Mouse (Mus musculus): ENCODE measurements at regions not wholly inside any gene's neighbourhood (a gene's known extent, or its start where the extent isn't known, plus 50 kb on each side); places are given as distances from the start of the nearest gene placed in this dataset.

DNA sequence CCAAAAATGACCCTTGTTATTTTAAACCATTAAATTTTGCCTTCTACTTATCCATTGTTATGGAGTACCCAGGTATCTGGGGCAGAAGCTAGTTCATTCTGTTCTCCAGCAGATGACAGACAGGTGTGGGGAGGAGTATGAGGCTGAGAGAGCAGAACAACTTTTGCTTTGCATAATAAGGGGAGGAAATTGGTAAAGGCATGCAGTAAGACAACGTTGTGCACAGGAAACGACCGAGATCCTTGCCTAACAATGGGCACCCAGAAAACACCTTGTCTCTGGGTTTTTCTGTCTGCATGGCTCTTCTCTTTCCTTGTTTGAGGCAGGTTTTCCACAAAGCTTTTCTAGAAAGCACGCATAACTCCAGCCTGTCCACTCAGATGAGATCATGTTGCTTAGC is 220.4 kb downstream of the Tbx18 start (continued):
- TF ChIP-seq E2F4 (IDR thresholded peaks at IDR 0.05; ENCODE audit: insufficient replicate concordance, low read depth, low read length), result no peak

DNA sequence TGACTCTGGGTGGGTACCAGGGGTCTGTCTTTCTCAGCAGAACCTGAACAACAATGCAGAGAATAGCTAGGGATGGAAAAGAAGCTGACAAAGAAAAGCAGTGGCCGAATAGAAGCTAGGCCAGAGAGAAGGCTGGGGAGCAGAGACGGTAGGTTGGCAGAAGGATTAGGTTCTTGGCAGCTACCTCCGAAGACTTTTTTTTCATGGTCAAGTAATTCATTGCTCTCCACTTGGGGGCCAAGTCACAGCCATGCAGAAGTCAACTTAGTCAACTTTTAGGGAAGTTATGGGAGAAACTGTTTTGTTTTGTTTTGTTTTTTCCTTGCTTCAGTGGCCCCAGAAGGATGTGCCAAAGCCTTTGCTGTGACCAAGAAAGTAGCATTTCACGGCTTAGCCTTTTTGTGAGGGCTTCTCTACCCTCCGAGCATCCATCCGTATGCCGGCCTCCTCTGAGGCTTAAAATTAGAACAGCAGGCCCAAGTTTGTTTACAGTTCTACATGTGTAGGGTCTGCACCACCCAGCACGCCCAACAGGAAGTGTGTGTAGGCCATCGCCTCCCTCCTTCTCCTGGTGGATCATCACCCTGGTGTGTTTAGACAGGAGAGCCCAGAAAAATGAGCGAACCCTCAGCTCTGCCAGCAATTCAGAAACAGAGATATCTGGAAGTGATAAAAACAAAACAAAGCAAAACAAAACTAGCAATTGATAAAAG is 226.2 kb downstream of the Tbx18 start:
- no peak for DNase-seq (ENCODE audit: extremely low read depth)
- Histone ChIP-seq H3K27me3 (replicated peaks) (no peaks in the 10 kb centered on the region), H3K9me3 (replicated peaks; ENCODE audit: low read length) (no peaks in the 10 kb centered on the region), H3K27ac (ENCODE audit: insufficient read depth, low read depth) (no peak overlapping the region), H3K4me1 (ENCODE audit: control insufficient read depth in 1 of 2, insufficient read depth in 2 of 2) (no peaks in the 10 kb centered on the region), H3K36me3 (replicated peaks in 1 of 2; ENCODE audit: control insufficient read depth in 1 of 2, insufficient read depth in 1 of 2, low read length in 1 of 2) (no peaks in the 10 kb centered on the region), H3K4me3 (replicated peaks in 1 of 3; ENCODE audit: low read depth in 2 of 3, low read length in 2 of 3, poor library complexity in 1 of 3) (no peak overlapping the region), H3K9ac (ENCODE audit: insufficient read depth, low read depth) (no peak overlapping the region), H3K4me2 (ENCODE audit: insufficient read depth, low read depth, poor library complexity, severe bottlenecking) (no peak overlapping the region), H3K79me2 (replicated peaks; ENCODE audit: control insufficient read depth, extremely low read depth, insufficient read depth, poor library complexity, severe bottlenecking) (no peaks in the 10 kb centered on the region)
- in situ Hi-C loops (cut with MboI; ENCODE audit: low pct_ligation_motif_present, low pct_unique_long_range_greater_than_20kb, low sequenced_read_pairs), result no loop called here
- dilution Hi-C loops (cut with MboI; ENCODE audit: extremely low pct_ligation_motif_present, extremely low pct_unique_long_range_greater_than_20kb, low sequenced_read_pairs), result no loop called here
- TF ChIP-seq NRF1 (IDR thresholded peaks at IDR 0.05; ENCODE audit: low read depth, low read length) (no peak), HCFC1 (IDR thresholded peaks at IDR 0.05; ENCODE audit: low read depth, low read length) (no peak), ZC3H11A (IDR thresholded peaks at IDR 0.05; ENCODE audit: low read depth, low read length) (no peak), IRF4 (IDR thresholded peaks at IDR 0.05; ENCODE audit: low read depth, low read length) (no peak), CTCF (conservative IDR thresholded peaks at IDR 0.05 in 1 of 2, IDR thresholded peaks at IDR 0.05 in 1 of 2; ENCODE audit: low read depth in 2 of 2, low read length in 2 of 2) (no peak), ZNF384 (IDR thresholded peaks at IDR 0.05; ENCODE audit: low read depth, low read length) (no peak), EP300 (IDR thresholded peaks at IDR 0.05; ENCODE audit: low read length) (no peak), USF2 (conservative IDR thresholded peaks at IDR 0.05; ENCODE audit: low read depth, low read length) (no peak), SMC3 (IDR thresholded peaks at IDR 0.05; ENCODE audit: low read depth, low read length) (no peak), MAX (IDR thresholded peaks at IDR 0.05; ENCODE audit: low read length) (no peak), RAD21 (IDR thresholded peaks at IDR 0.05; ENCODE audit: low read depth, low read length) (no peak), TBP (conservative IDR thresholded peaks at IDR 0.05; ENCODE audit: low read depth, low read length) (no peak), CHD2 (IDR thresholded peaks at IDR 0.05; ENCODE audit: low read length) (no peak), GABPA (IDR thresholded peaks at IDR 0.05; ENCODE audit: insufficient replicate concordance, low read depth, low read length) (no peak), PAX5 (IDR thresholded peaks at IDR 0.05; ENCODE audit: low read length) (no peak), MYC (IDR thresholded peaks at IDR 0.05; ENCODE audit: low read depth, low read length) (no peak), BHLHE40 (IDR thresholded peaks at IDR 0.05; ENCODE audit: low read depth, low read length) (no peak), SIN3A (IDR thresholded peaks at IDR 0.05; ENCODE audit: low read length) (no peak)

DNA sequence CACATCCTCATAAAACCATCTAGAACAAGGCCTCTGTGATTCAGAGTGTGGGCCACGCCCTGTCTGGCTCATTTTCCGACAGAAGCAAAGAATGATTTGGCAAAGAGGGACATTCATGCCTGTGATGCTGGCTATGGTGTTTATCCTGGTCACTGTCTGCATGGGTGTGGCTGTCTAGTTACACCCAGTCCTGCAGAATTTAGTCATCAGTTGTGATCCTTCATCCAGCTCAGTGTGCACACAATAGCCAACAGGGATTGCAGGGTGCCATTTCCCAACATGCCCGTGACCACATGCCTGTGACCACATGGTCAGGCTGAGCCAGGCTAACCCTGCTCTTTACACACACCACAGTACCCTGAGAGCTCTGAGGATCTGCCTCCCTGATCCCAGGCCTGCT is 208.8 kb upstream of the Cep162 start:
- no peak overlapping the region for H3K9ac ChIP-seq (ENCODE audit: insufficient read depth, low read depth)
- in situ Hi-C loops (cut with MboI; ENCODE audit: low pct_ligation_motif_present, low pct_unique_long_range_greater_than_20kb, low sequenced_read_pairs), result no loop called here

More for the DNA sequence above, 208.8 kb upstream of the Cep162 start:
- Histone ChIP-seq H3K9me3 (replicated peaks; ENCODE audit: low read length) (no peaks in the 10 kb centered on the region), H3K27me3 (replicated peaks) (no peaks in the 10 kb centered on the region), H3K4me1 (ENCODE audit: control insufficient read depth in 1 of 2, insufficient read depth in 2 of 2) (no peaks in the 10 kb centered on the region), H3K36me3 (replicated peaks in 1 of 2; ENCODE audit: control insufficient read depth in 1 of 2, insufficient read depth in 1 of 2, low read length in 1 of 2) (no peaks in the 10 kb centered on the region), H3K79me2 (replicated peaks; ENCODE audit: control insufficient read depth, extremely low read depth, insufficient read depth, poor library complexity, severe bottlenecking) (no peaks in the 10 kb centered on the region), H3K4me2 (ENCODE audit: insufficient read depth, low read depth, poor library complexity, severe bottlenecking) (no peak overlapping the region), H3K27ac (ENCODE audit: insufficient read depth, low read depth) (no peak overlapping the region), H3K4me3 (replicated peaks in 1 of 3; ENCODE audit: low read depth in 2 of 3, low read length in 2 of 3, poor library complexity in 1 of 3) (no peak overlapping the region)
- dilution Hi-C loops (cut with MboI; ENCODE audit: extremely low pct_ligation_motif_present, extremely low pct_unique_long_range_greater_than_20kb, low sequenced_read_pairs), result no loop called here
- TF ChIP-seq POLR2AphosphoS2 (IDR thresholded peaks at IDR 0.05; ENCODE audit: low read depth, low read length), result no peak
- no peak for DNase-seq (ENCODE audit: extremely low read depth)
